Mouse (Mus musculus): ENCODE measurements around the gene Ttc27.

GRCm38 (mm10) chr17:74786198-74786734 lies 68.7 kb downstream of the Ttc27 start:
- TF ChIP-seq MAZ (IDR thresholded peaks at IDR 0.05; ENCODE audit: low read depth, low read length) (no peak), CTCF (IDR thresholded peaks at IDR 0.05 in 2 of 3, conservative IDR thresholded peaks at IDR 0.05 in 1 of 3; ENCODE audit: control insufficient read depth in 1 of 3, insufficient read depth in 1 of 3, low read depth in 2 of 3, low read length in 3 of 3, poor library complexity in 1 of 3, severe bottlenecking in 1 of 3) (no peak), ZNF384 (IDR thresholded peaks at IDR 0.05; ENCODE audit: low read depth, low read length) (no peak), TAL1 (IDR thresholded peaks at IDR 0.05; ENCODE audit: low read length) (no peak), POLR2A (IDR thresholded peaks at IDR 0.05; ENCODE audit: control insufficient read depth in 1 of 2, insufficient read depth in 1 of 2, low read depth in 1 of 2, low read length in 2 of 2, poor library complexity in 1 of 2) (no peak), BHLHE40 (IDR thresholded peaks at IDR 0.05; ENCODE audit: borderline replicate concordance, low read depth, low read length) (no peak), EP300 (IDR thresholded peaks at IDR 0.05; ENCODE audit: low read depth in 1 of 2, low read length in 2 of 2) (no peak), NRF1 (IDR thresholded peaks at IDR 0.05; ENCODE audit: insufficient read depth, low read depth, low read length, poor library complexity, severe bottlenecking) (no peak), MXI1 (IDR thresholded peaks at IDR 0.05; ENCODE audit: low read depth, low read length) (no peak)
